Mouse (Mus musculus): ENCODE data around the gene Pkd1l3. TPM values are rescaled to one million over a fixed set of nuclear protein-coding genes. Genes with fewer than 3 reads are reported as not detected.
A peak's percentile ranks its signal among the peaks of the same experiment; 100 is the strongest.

Pkd1l3 gene
- total RNA-seq, 2 experiments from 2014 or later: 2.3 to 2.8 TPM

- Histone ChIP-seq H3K27ac (peak overlapping the region; percentile 96), H3K4me3 (peak overlapping the region; percentile 100)
- DNase-seq (ENCODE audit: low spot score in 2 of 2): peak in 1 of 2 experiments; percentile 35
- no peak for TF ChIP-seq CTCF (conservative IDR thresholded peaks at IDR 0.05)
These were observed 78.3 kb downstream of the Pkd1l3 start for GRCm38 (mm10) chr8:109692443-109693145.

DNA sequence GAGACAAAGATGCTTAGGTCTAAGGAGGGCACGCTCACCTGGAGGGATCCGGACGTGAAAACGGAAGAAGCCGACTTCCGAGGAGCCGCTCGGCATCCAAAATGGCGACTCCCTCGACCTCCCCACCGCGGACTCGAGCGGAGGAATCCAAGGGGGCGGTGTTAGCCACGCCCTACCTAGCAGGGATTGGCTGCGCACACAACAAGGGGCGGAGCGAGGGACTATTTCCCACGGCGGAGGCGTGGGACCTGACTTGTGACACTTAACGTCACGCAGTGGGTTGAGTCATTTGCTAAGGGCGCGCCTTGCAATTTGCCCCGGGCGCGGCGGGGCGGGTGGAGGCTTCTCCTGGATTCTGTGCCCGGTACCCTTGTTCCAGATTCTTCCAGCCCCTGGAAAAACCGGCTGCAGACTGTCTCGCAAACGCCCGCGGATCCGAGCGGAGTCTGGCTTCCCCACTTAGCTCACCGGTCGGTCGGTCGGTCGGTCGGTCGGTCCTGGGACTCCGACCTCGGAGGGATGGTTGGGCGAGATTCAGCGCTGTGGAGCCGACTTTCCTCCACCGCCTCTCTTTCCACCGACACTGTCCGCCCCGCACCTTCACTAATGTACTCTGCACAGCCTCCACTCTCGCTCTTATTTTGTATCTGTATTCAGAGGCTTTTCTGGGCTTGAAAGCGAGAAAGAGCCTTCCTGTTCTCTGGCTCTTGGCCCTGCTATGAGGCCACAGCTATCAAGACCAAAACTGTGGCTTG, 79.0 kb downstream of the Pkd1l3 start, which contains the start of gene Ist1:
Gene Ist1 (minus strand): TSS at position 115 of the 755 bp plus-strand sequence.
- peak; percentile 97 to 98 for DNase-seq (ENCODE audit: low spot score in 2 of 2)
- TF ChIP-seq CTCF (conservative IDR thresholded peaks at IDR 0.05): no peak
- Histone ChIP-seq H3K27ac (peak within 1 kb of the TSS; percentile 96), H3K4me3 (peak within 1 kb of the TSS; percentile 100)

DNA sequence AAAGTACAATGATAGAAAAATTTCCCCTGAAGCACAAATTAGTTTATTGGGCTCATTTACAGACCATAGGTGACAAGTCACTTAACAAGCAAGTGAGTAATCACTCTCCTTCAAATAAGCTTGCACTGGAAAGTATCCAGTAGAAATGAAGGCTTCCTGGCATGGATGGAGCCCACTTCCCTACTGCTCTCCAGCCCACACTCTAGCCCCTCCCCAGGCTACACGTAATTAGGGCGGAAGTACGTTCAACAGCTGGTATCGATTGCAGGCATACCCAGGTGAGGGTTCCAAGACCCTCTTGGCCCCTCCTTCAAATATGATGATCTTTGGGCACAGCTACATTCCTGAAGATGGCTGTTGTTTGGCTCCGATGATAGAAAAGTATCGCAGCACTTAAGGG, 79.8 kb downstream of the Pkd1l3 start:
- Histone ChIP-seq H3K4me3 (no peak overlapping the region), H3K27ac (peak overlapping the region; percentile 96; the same call in 1 of the 2 replicates)
- TF ChIP-seq CTCF (conservative IDR thresholded peaks at IDR 0.05): no peak
- no peak for DNase-seq (ENCODE audit: low spot score in 2 of 2)

- DNase-seq (ENCODE audit: low spot score in 2 of 2): no peak
- TF ChIP-seq CTCF (conservative IDR thresholded peaks at IDR 0.05): no peak
- no peak overlapping the region for H3K27ac ChIP-seq
- no peak overlapping the region for H3K4me3 ChIP-seq
These were observed 83.4 kb downstream of the Pkd1l3 start for GRCm38 (mm10) chr8:109697754-109698153.

- no peak for TF ChIP-seq CTCF (conservative IDR thresholded peaks at IDR 0.05)
- H3K27ac ChIP-seq: no peak overlapping the region
- no peak for DNase-seq (ENCODE audit: low spot score in 2 of 2)
- no peak overlapping the region for H3K4me3 ChIP-seq
These were observed 84.2 kb downstream of the Pkd1l3 start for GRCm38 (mm10) chr8:109698477-109698876.

GRCm38 (mm10) chr8:109704565-109705319, 90.4 kb downstream of the Pkd1l3 start:
- Histone ChIP-seq H3K27ac (peak overlapping the region; percentile 95), H3K4me3 (peak overlapping the region; percentile 74)
- DNase-seq (ENCODE audit: low spot score in 2 of 2): no peak
- TF ChIP-seq CTCF (conservative IDR thresholded peaks at IDR 0.05): no peak

- TF ChIP-seq CTCF (conservative IDR thresholded peaks at IDR 0.05): 0 out of 2 replicates have a peak, but pooled peaks have one; percentile 2
- H3K27ac ChIP-seq: peak within 1 kb of the TSS; percentile 95
- peak; percentile 93 to 94 for DNase-seq (ENCODE audit: low spot score in 2 of 2)
- H3K4me3 ChIP-seq: peak within 1 kb of the TSS; percentile 74
These were observed 91.2 kb downstream of the Pkd1l3 start, which contains the start of gene Zfp821 for GRCm38 (mm10) chr8:109705320-109706075. Gene Zfp821, plus strand, starts transcription at chr8:109705546.

GRCm38 (mm10) chr8:109706076-109706873, 92.0 kb downstream of the Pkd1l3 start:
- Histone ChIP-seq H3K27ac (peak overlapping the region; percentile 95), H3K4me3 (peak overlapping the region; percentile 74)
- no peak for DNase-seq (ENCODE audit: low spot score in 2 of 2)
- TF ChIP-seq CTCF (conservative IDR thresholded peaks at IDR 0.05): no peak

DNA sequence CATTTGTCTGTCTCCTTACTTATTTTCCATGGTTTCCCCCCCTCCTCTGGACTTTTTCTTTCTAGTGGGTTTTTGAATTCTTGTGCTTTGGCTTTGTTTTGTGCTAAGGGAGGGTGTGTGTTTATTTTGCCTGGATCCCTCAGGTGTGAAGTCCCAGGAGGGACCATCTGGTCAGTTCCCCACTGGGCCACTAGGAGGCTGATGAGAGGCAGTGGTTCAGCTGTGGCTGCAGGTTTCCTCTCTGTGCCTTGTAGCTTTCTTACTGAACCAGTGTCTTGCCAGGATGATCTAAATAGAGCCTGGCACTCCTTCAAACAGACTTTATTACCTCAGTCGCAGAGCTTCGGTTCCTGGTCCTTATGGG, 92.5 kb downstream of the Pkd1l3 start:
- peak overlapping the region; percentile 95; the same call in 1 of the 2 replicates for H3K27ac ChIP-seq
- TF ChIP-seq CTCF (conservative IDR thresholded peaks at IDR 0.05): peak; percentile 89
- peak in 1 of 2 experiments; percentile 71 for DNase-seq (ENCODE audit: low spot score in 2 of 2)
- peak overlapping the region; percentile 74 for H3K4me3 ChIP-seq

DNA sequence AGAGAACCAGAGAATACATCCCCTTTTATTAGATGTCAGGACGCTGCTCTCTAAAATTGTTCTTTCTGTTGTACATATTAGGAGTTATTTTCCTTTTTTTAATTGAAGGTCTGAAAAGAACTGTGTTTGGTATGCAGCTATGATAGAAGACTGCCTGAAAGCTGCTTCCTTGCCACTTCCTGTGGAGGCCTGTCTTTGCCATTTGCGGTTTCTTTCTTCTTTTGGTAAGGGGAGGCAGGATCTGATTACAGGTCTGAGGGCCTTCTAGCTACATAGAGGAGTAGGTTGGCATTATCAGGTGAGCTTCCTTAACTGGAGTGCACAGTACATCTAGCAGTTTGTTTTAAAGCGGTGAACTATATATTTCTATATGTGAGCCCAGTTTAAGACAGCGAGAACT, 93.6 kb downstream of the Pkd1l3 start:
- Histone ChIP-seq H3K4me3 (peak overlapping the region; percentile 13; the same call in 1 of the 2 replicates), H3K27ac (no peak overlapping the region)
- no peak for TF ChIP-seq CTCF (conservative IDR thresholded peaks at IDR 0.05)
- no peak for DNase-seq (ENCODE audit: low spot score in 2 of 2)

GRCm38 (mm10) chr8:109712521-109712920, 98.2 kb downstream of the Pkd1l3 start:
- H3K4me3 ChIP-seq: no peak overlapping the region
- no peak for DNase-seq (ENCODE audit: low spot score in 2 of 2)
- H3K27ac ChIP-seq: no peak overlapping the region
- TF ChIP-seq CTCF (conservative IDR thresholded peaks at IDR 0.05): no peak

Data from layer of hippocampus, adult 2 months (tissue).